Mouse (Mus musculus) E14TG2a.4 (cell line): ENCODE results near the gene Zfp800.

Experiments used
- H3K27me3 ChIP-seq: 2 replicates; pipeline ENCODE4 v1.6.1; 2014; ENCODE audit warnings: low read length, control low read depth; ENCODE audit not compliant: insufficient read depth
- H3K36me3 ChIP-seq: 2 replicates; pipeline ENCODE4 v1.6.1; 2014; ENCODE audit warnings: low read length, control low read depth; ENCODE audit not compliant: insufficient read depth
- H3K4me1 ChIP-seq: replicated peaks from 2 replicates; pipeline ENCODE4 v1.6.1; 2014; ENCODE audit warnings: low read depth, low read length, control low read depth
- H3K4me3 ChIP-seq: replicated peaks from 2 replicates; pipeline ENCODE4 v1.5.1; 2014; ENCODE audit warnings: mild to moderate bottlenecking, low read length
- H3K9me3 ChIP-seq: 2 replicates; pipeline ENCODE4 v1.6.1; 2014; ENCODE audit warnings: low read length, control low read depth
- CTCF ChIP-seq: conservative IDR thresholded peaks from 2 replicates; pipeline ENCODE4 v1.5.1; 2014; ENCODE audit warnings: low read length
- NANOG ChIP-seq: IDR thresholded peaks from 2 replicates; pipeline ENCODE4 v1.6.1; 2014; ENCODE audit warnings: borderline replicate concordance, low read length, mixed read lengths
- POU5F1 ChIP-seq: IDR thresholded peaks from 2 replicates; pipeline ENCODE4 v1.6.1; 2014; ENCODE audit warnings: low read length, borderline replicate concordance

Gene Zfp800

GRCm38 (mm10) chr6:28369966-28370683, 27.7 kb downstream of the Zfp800 start:
- no peak for TF ChIP-seq NANOG
- TF ChIP-seq CTCF: no peak
- no peak for TF ChIP-seq POU5F1
- Histone ChIP-seq H3K36me3 (no peaks in the 10 kb centered on the region), H3K4me3 (no peak overlapping the region), H3K9me3 (no peaks in the 10 kb centered on the region), H3K4me1 (0 out of 2 replicates have a peak, but pooled peaks cover 2% of the 10 kb centered on the region), H3K27me3 (peaks cover 14% of the 10 kb centered on the region)

GRCm38 (mm10) chr6:28367575-28367974, 30.2 kb downstream of the Zfp800 start:
- no peaks in the 10 kb centered on the region for H3K9me3 ChIP-seq
- TF ChIP-seq NANOG (no peak), CTCF (no peak), POU5F1 (no peak)
- H3K4me3 ChIP-seq: no peak overlapping the region
- 0 out of 2 replicates have a peak, but pooled peaks cover 2% of the 10 kb centered on the region for H3K4me1 ChIP-seq
- peaks cover 14% of the 10 kb centered on the region for H3K27me3 ChIP-seq
- no peaks in the 10 kb centered on the region for H3K36me3 ChIP-seq

GRCm38 (mm10) chr6:28351066-28351465, 46.7 kb downstream of the Zfp800 start:
- Histone ChIP-seq H3K27me3 (peaks cover 4% of the 10 kb centered on the region; the same call in 1 of the 2 replicates), H3K4me1 (no peaks in the 10 kb centered on the region), H3K9me3 (no peaks in the 10 kb centered on the region), H3K4me3 (no peak overlapping the region), H3K36me3 (no peaks in the 10 kb centered on the region)
- TF ChIP-seq CTCF: no peak
- no peak for TF ChIP-seq POU5F1
- no peak for TF ChIP-seq NANOG

- no peaks in the 10 kb centered on the region for H3K36me3 ChIP-seq
- H3K4me1 ChIP-seq: no peaks in the 10 kb centered on the region
- H3K27me3 ChIP-seq: 0 out of 2 replicates have a peak, but pooled peaks cover 4% of the 10 kb centered on the region
- no peak overlapping the region for H3K4me3 ChIP-seq
- TF ChIP-seq CTCF (no peak), POU5F1 (no peak), NANOG (no peak)
- H3K9me3 ChIP-seq: no peaks in the 10 kb centered on the region
These were observed 52.1 kb downstream of the Zfp800 start for GRCm38 (mm10) chr6:28345677-28346076.

GRCm38 (mm10) chr6:28345181-28345580, 52.6 kb downstream of the Zfp800 start:
- 0 out of 2 replicates have a peak, but pooled peaks cover 4% of the 10 kb centered on the region for H3K27me3 ChIP-seq
- H3K4me1 ChIP-seq: no peaks in the 10 kb centered on the region
- no peak overlapping the region for H3K4me3 ChIP-seq
- H3K36me3 ChIP-seq: no peaks in the 10 kb centered on the region
- H3K9me3 ChIP-seq: no peaks in the 10 kb centered on the region
- TF ChIP-seq CTCF (no peak), NANOG (no peak), POU5F1 (no peak)

- Histone ChIP-seq H3K36me3 (no peaks in the 10 kb centered on the region), H3K4me3 (no peak overlapping the region), H3K4me1 (no peaks in the 10 kb centered on the region), H3K27me3 (0 out of 2 replicates have a peak, but pooled peaks cover 4% of the 10 kb centered on the region), H3K9me3 (no peaks in the 10 kb centered on the region)
- TF ChIP-seq NANOG (no peak), POU5F1 (no peak), CTCF (no peak)
These were observed 54.9 kb downstream of the Zfp800 start for GRCm38 (mm10) chr6:28342863-28343262.

- H3K9me3 ChIP-seq: no peaks in the 10 kb centered on the region
- H3K4me1 ChIP-seq: no peaks in the 10 kb centered on the region
- no peaks in the 10 kb centered on the region for H3K36me3 ChIP-seq
- TF ChIP-seq CTCF: no peak
- H3K27me3 ChIP-seq: no peaks in the 10 kb centered on the region
- H3K4me3 ChIP-seq: no peak overlapping the region
These were observed 56.6 kb downstream of the Zfp800 start for GRCm38 (mm10) chr6:28341174-28341573.

GRCm38 (mm10) chr6:28339410-28339809, 58.4 kb downstream of the Zfp800 start:
- H3K4me3 ChIP-seq: no peak overlapping the region
- no peaks in the 10 kb centered on the region for H3K9me3 ChIP-seq
- H3K4me1 ChIP-seq: no peaks in the 10 kb centered on the region
- H3K36me3 ChIP-seq: no peaks in the 10 kb centered on the region
- H3K27me3 ChIP-seq: no peaks in the 10 kb centered on the region
- TF ChIP-seq NANOG (no peak), CTCF (no peak), POU5F1 (no peak)

- Histone ChIP-seq H3K36me3 (no peaks in the 10 kb centered on the region), H3K27me3 (no peaks in the 10 kb centered on the region), H3K4me3 (no peak overlapping the region), H3K9me3 (no peaks in the 10 kb centered on the region), H3K4me1 (no peaks in the 10 kb centered on the region)
- TF ChIP-seq NANOG (no peak), CTCF (no peak), POU5F1 (no peak)
These were observed 64.1 kb downstream of the Zfp800 start for GRCm38 (mm10) chr6:28333696-28334095.
